Comparison of ENCODE assay signal across 9 mouse cellular contexts in genomic region chr19:5448354-5449150, GRCm38 (mm10). TPM values are rescaled to one million over a fixed set of nuclear protein-coding genes. Genes with fewer than 3 reads are reported as not detected.
A peak's percentile ranks its signal among the peaks of the same experiment; 100 is the strongest.
DNase-seq lines count a peak whose midpoint lies in the region; ATAC-seq lines count a peak whose summit lies in the region.
"Had no signal": no experiment of that assay in that cellular context is flagged by ENCODE, and none has a peak within 500 bp of the region (broad histone marks: within the 10 kb centered on the region; RNA-seq: fewer than 3 reads in every experiment).

No protein-coding gene starts in this region.

- H3K4me2 ChIP-seq in kidney, embryonic 16.5 days (replicated peaks; ENCODE audit: low read depth, low read length): peak overlapping the region; percentile 99
- peak overlapping the region; percentile 90 for H3K4me2 ChIP-seq in liver, embryonic 15.5 days
- peak overlapping the region; percentile 99 for H3K4me2 ChIP-seq in stomach, embryonic 14.5 days (replicated peaks; ENCODE audit: low read depth, low read length)

- WGBS in kidney, embryonic 16.5 days: 6% methylated on average over 36 of the region's 36 CpGs
- WGBS in liver, embryonic 15.5 days (ENCODE audit: insufficient replicate concordance): 4% methylated on average over 36 of the region's 36 CpGs
- WGBS in stomach, embryonic 14.5 days: 7% methylated on average over 36 of the region's 36 CpGs

- H3K9ac ChIP-seq in kidney, embryonic 16.5 days (replicated peaks; ENCODE audit: low read length): peak overlapping the region; percentile 58; the same call in 1 of the 2 replicates
- H3K9ac ChIP-seq in liver, embryonic 15.5 days: no peak overlapping the region
- no peak overlapping the region for H3K9ac ChIP-seq in stomach, embryonic 14.5 days (replicated peaks; ENCODE audit: low read depth, low read length)

- H3K4me1 ChIP-seq in kidney, embryonic 16.5 days (ENCODE audit: insufficient read depth, low read length): peaks cover 24% of the 10 kb centered on the region
- H3K4me1 ChIP-seq in liver, embryonic 15.5 days (replicated peaks): peaks cover 22% of the 10 kb centered on the region
- H3K4me1 ChIP-seq in stomach, embryonic 14.5 days (ENCODE audit: control insufficient read depth, insufficient read depth, low read length): peaks cover 16% of the 10 kb centered on the region

- H3K27me3 ChIP-seq in kidney, embryonic 16.5 days (ENCODE audit: insufficient read depth, low read length): peaks cover 35% of the 10 kb centered on the region
- peaks cover 80% of the 10 kb centered on the region for H3K27me3 ChIP-seq in liver, embryonic 15.5 days
- peaks cover 14% of the 10 kb centered on the region for H3K27me3 ChIP-seq in stomach, embryonic 14.5 days (ENCODE audit: control insufficient read depth, insufficient read depth, low read length)

- H3K27ac ChIP-seq in kidney, embryonic 16.5 days (ENCODE audit: low read length): no peak overlapping the region
- H3K27ac ChIP-seq in liver, embryonic 15.5 days (replicated peaks): no peak overlapping the region
- H3K27ac ChIP-seq in stomach, embryonic 14.5 days (ENCODE audit: low read length): no peak overlapping the region

- no peaks in the 10 kb centered on the region; the same call in 1 of the 2 replicates for H3K9me3 ChIP-seq in kidney, embryonic 16.5 days (ENCODE audit: low read length)
- no peaks in the 10 kb centered on the region for H3K9me3 ChIP-seq in liver, embryonic 15.5 days (replicated peaks)
- no peaks in the 10 kb centered on the region for H3K9me3 ChIP-seq in stomach, embryonic 14.5 days (ENCODE audit: control insufficient read depth, low read depth, low read length)

- peak overlapping the region; percentile 63 for H3K4me3 ChIP-seq in kidney, embryonic 16.5 days (ENCODE audit: low read length)
- peak overlapping the region; percentile 59 for H3K4me3 ChIP-seq in liver, embryonic 15.5 days (replicated peaks)
- peak overlapping the region; percentile 47 for H3K4me3 ChIP-seq in stomach, embryonic 14.5 days (ENCODE audit: low read depth, low read length)

- no peak for DNase-seq in kidney, postnatal 10 days
- DNase-seq in T-cell, adult 2 months (ENCODE audit: low spot score): peak; percentile 33
- no peak for DNase-seq in urinary bladder, postnatal 36 days (ENCODE audit: low spot score in 2 of 2)
- no peak for DNase-seq in right cerebral cortex, postnatal 36 days (ENCODE audit: low spot score in 2 of 2)

- peak; percentile 18; the same call in 1 of the 2 replicates for ATAC-seq in kidney, embryonic 16.5 days (ENCODE audit: low FRiP score, low TSS enrichment)
- ATAC-seq in granulocyte monocyte progenitor cell, adult 5-6 weeks (replicated peaks; ENCODE audit: poor library complexity, severe bottlenecking): peak; percentile 57
- ATAC-seq in liver, embryonic 15.5 days (ENCODE audit: insufficient read depth): peak; percentile 48
- no peak for ATAC-seq in stomach, embryonic 14.5 days (ENCODE audit: insufficient number of reproducible peaks, insufficient read depth, low FRiP score, low read depth)

- H3K36me3 ChIP-seq in kidney, embryonic 16.5 days (ENCODE audit: insufficient read depth, low read length): no peaks in the 10 kb centered on the region
- H3K36me3 ChIP-seq in liver, embryonic 15.5 days (replicated peaks): no peaks in the 10 kb centered on the region
- H3K36me3 ChIP-seq in stomach, embryonic 14.5 days (ENCODE audit: control insufficient read depth, insufficient read depth, low read length): no peaks in the 10 kb centered on the region

RNA-seq across cellular contexts. Expression of gene Fosl1, which starts 1.2 kb away (rescaled TPM):
- polyA plus RNA-seq in kidney, embryonic 16.5 days (2015; fragmentation: Nextera tagmentation; extraction: Ambion mirVana): 0.54 TPM in 1 of 2 replicates, not detected in the other
- total RNA-seq in granulocyte monocyte progenitor cell, adult 5-6 weeks (2014; fragmentation: Nextera tagmentation): 0.32 TPM in 1 of 2 replicates, not detected in the other
- total RNA-seq in granulocyte monocyte progenitor cell, adult 5-6 weeks (2017): 0.57 TPM in 1 of 2 replicates, not detected in the other
- not detected in 2 replicates for polyA plus RNA-seq in liver, embryonic 15.5 days (2015; fragmentation: Nextera tagmentation; extraction: Ambion mirVana)
- polyA plus RNA-seq in stomach, embryonic 14.5 days (2014; fragmentation: Nextera tagmentation; extraction: Ambion mirVana): not detected in 2 replicates
- polyA plus RNA-seq: brain, embryonic 14.5 days had no signal

RNA-seq across cellular contexts. Expression of gene Ccdc85b, which starts 9.1 kb away (rescaled TPM):
- polyA plus RNA-seq in kidney, embryonic 16.5 days (2015; fragmentation: Nextera tagmentation; extraction: Ambion mirVana): 7.8 and 8.6 TPM in 2 replicates
- 0.68 and 1.9 TPM in 2 replicates for total RNA-seq in granulocyte monocyte progenitor cell, adult 5-6 weeks (2014; fragmentation: Nextera tagmentation)
- total RNA-seq in granulocyte monocyte progenitor cell, adult 5-6 weeks (2017): 2.5 and 4.1 TPM in 2 replicates
- 1.6 TPM in 2 replicates for polyA plus RNA-seq in liver, embryonic 15.5 days (2015; fragmentation: Nextera tagmentation; extraction: Ambion mirVana)
- 6.8 and 7.8 TPM in 2 replicates for polyA plus RNA-seq in stomach, embryonic 14.5 days (2014; fragmentation: Nextera tagmentation; extraction: Ambion mirVana)

RNA-seq across cellular contexts. Expression of gene Fibp, which starts 11.9 kb away (rescaled TPM):
- 129 and 138 TPM in 2 replicates for polyA plus RNA-seq in kidney, embryonic 16.5 days (2015; fragmentation: Nextera tagmentation; extraction: Ambion mirVana)
- 33.6 and 94.2 TPM in 2 replicates for total RNA-seq in granulocyte monocyte progenitor cell, adult 5-6 weeks (2014; fragmentation: Nextera tagmentation)
- total RNA-seq in granulocyte monocyte progenitor cell, adult 5-6 weeks (2017): 112 and 122 TPM in 2 replicates
- polyA plus RNA-seq in liver, embryonic 15.5 days (2015; fragmentation: Nextera tagmentation; extraction: Ambion mirVana): 25.3 and 28.6 TPM in 2 replicates
- 126 and 130 TPM in 2 replicates for polyA plus RNA-seq in stomach, embryonic 14.5 days (2014; fragmentation: Nextera tagmentation; extraction: Ambion mirVana)

RNA-seq across cellular contexts. Expression of gene Ctsw, which starts 19.8 kb away (rescaled TPM):
- 1.9 and 2.1 TPM in 2 replicates for polyA plus RNA-seq in kidney, embryonic 16.5 days (2015; fragmentation: Nextera tagmentation; extraction: Ambion mirVana)
- total RNA-seq in granulocyte monocyte progenitor cell, adult 5-6 weeks (2014; fragmentation: Nextera tagmentation): 1.1 TPM in 1 of 2 replicates, not detected in the other
- total RNA-seq in granulocyte monocyte progenitor cell, adult 5-6 weeks (2017): not detected in 2 replicates
- polyA plus RNA-seq in liver, embryonic 15.5 days (2015; fragmentation: Nextera tagmentation; extraction: Ambion mirVana): 0.53 and 0.54 TPM in 2 replicates
- 1.5 and 2.3 TPM in 2 replicates for polyA plus RNA-seq in stomach, embryonic 14.5 days (2014; fragmentation: Nextera tagmentation; extraction: Ambion mirVana)

RNA-seq across cellular contexts. Expression of gene AI837181, which starts 23.6 kb away (rescaled TPM):
- polyA plus RNA-seq in kidney, embryonic 16.5 days (2015; fragmentation: Nextera tagmentation; extraction: Ambion mirVana): 24.0 and 50.8 TPM in 2 replicates
- 30.1 and 32.7 TPM in 2 replicates for total RNA-seq in granulocyte monocyte progenitor cell, adult 5-6 weeks (2014; fragmentation: Nextera tagmentation)
- 10.9 and 12.2 TPM in 2 replicates for total RNA-seq in granulocyte monocyte progenitor cell, adult 5-6 weeks (2017)
- polyA plus RNA-seq in liver, embryonic 15.5 days (2015; fragmentation: Nextera tagmentation; extraction: Ambion mirVana): 17.6 and 19.8 TPM in 2 replicates
- 35.8 and 39.2 TPM in 2 replicates for polyA plus RNA-seq in stomach, embryonic 14.5 days (2014; fragmentation: Nextera tagmentation; extraction: Ambion mirVana)
